Mouse (Mus musculus) limb, embryonic 11.5 days (tissue): ENCODE measurements around the gene Ttf1. TPM values are rescaled to one million over a fixed set of nuclear protein-coding genes. Genes with fewer than 3 reads are reported as not detected.

Experiments used
- ATAC-seq: fragments of 200-750 bp; cut with Nextera tagmentation; 2 replicates; pipeline ENCODE4 v1.8.0; 2017; ENCODE audit warnings: low read depth; ENCODE audit not compliant: insufficient number of reproducible peaks, low FRiP score, low TSS enrichment
- DNase-seq: peaks from one replicate; pipeline ENCODE4 v3.0.0-alpha.2; 2015; ENCODE audit warnings: low spot score
- H3K27ac ChIP-seq: fragments of 300-500 bp; sonication (generic); replicated peaks from 2 replicates; pipeline ENCODE4 v1.5.1; 2014; ENCODE audit warnings: low read depth, mild to moderate bottlenecking, low read length
- H3K27me3 ChIP-seq: fragments of 300-500 bp; sonication (generic); 2 replicates; pipeline ENCODE4 v1.6.1; 2014; ENCODE audit warnings: mild to moderate bottlenecking, low read length, mixed read lengths; ENCODE audit not compliant: control insufficient read depth, insufficient read depth
- H3K36me3 ChIP-seq: fragments of 300-500 bp; sonication (generic); 2 replicates; pipeline ENCODE4 v1.6.1; 2014; ENCODE audit warnings: mild to moderate bottlenecking, low read length, moderate library complexity, mixed read lengths; ENCODE audit not compliant: control insufficient read depth, insufficient read depth
- H3K4me1 ChIP-seq: fragments of 300-500 bp; sonication (generic); 2 replicates; pipeline ENCODE4 v1.6.1; 2014; ENCODE audit warnings: low read length, mixed read lengths; ENCODE audit not compliant: control insufficient read depth, insufficient read depth
- H3K4me2 ChIP-seq: fragments of 300-500 bp; sonication (generic); 2 replicates; pipeline ENCODE4 v1.6.1; 2014; ENCODE audit warnings: low read depth, mild to moderate bottlenecking, moderate library complexity; ENCODE audit not compliant: severe bottlenecking
- H3K4me3 ChIP-seq: fragments of 300-500 bp; sonication (generic); 2 replicates; pipeline ENCODE4 v1.5.1; 2014; ENCODE audit warnings: low read depth, low read length
- H3K9ac ChIP-seq: fragments of 300-500 bp; sonication (generic); 2 replicates; pipeline ENCODE4 v1.6.1; 2014; ENCODE audit warnings: mild to moderate bottlenecking, low read length
- H3K9me3 ChIP-seq: fragments of 300-500 bp; sonication (generic); 2 replicates; pipeline ENCODE4 v1.6.1; 2016; ENCODE audit warnings: low read length; ENCODE audit not compliant: control insufficient read depth
- WGBS: fragments of 180-500 bp; shearing (Covaris S2); extraction: QIAGEN DNeasy Blood & Tissue Kit; methylation state at CpG from one replicate; pipeline ENCODE4 v1.1.7; 2014; 5-methylcytosine and 5-hydroxymethylcytosine counted together
- polyA plus RNA-seq: library from polyadenylated mRNA; unstranded; fragments of >200 nt; fragmentation: Nextera tagmentation; extraction: Ambion mirVana; gene quantifications from 2 replicates; pipeline ENCODE4 v1.2.1, GENCODE M21; 2014

Gene Ttf1
- polyA plus RNA-seq = 13.1 and 13.4 TPM in 2 replicates

- Histone ChIP-seq H3K9me3 (no peaks in the 10 kb centered on the region), H3K9ac (peak within 1 kb of the TSS; percentile 77), H3K27me3 (no peaks in the 10 kb centered on the region), H3K4me2 (peak within 1 kb of the TSS; percentile 77), H3K4me3 (peak within 1 kb of the TSS; percentile 97), H3K27ac (peak within 1 kb of the TSS; percentile 87), H3K4me1 (no peaks in the 10 kb centered on the region; the same call in 1 of the 2 replicates), H3K36me3 (no peaks in the 10 kb centered on the region)
- DNase-seq (peak; percentile 95), ATAC-seq (peak; percentile 94)
- WGBS = under 1% methylated on average over 41 of the region's 41 CpGs
Observed at GRCm38 (mm10) chr2:29060135-29060597, at the start of gene Ttf1. Ttf1 (plus strand) TSS chr2:29060262.

- WGBS = 51% methylated on average over 5 of the region's 5 CpGs
- no peak overlapping the region for H3K4me3 ChIP-seq
- no peak overlapping the region for H3K4me2 ChIP-seq
- H3K36me3 ChIP-seq = no peaks in the 10 kb centered on the region
- no peak for DNase-seq
- no peak overlapping the region for H3K9ac ChIP-seq
- H3K9me3 ChIP-seq = no peaks in the 10 kb centered on the region
- H3K27me3 ChIP-seq = peaks cover 31% of the 10 kb centered on the region
- no peak for ATAC-seq
- no peak overlapping the region for H3K27ac ChIP-seq
- H3K4me1 ChIP-seq = peaks cover 6% of the 10 kb centered on the region; the same call in 1 of the 2 replicates
Observed at GRCm38 (mm10) chr2:29012523-29012922, 47.5 kb upstream of the Ttf1 start.

- H3K4me1 ChIP-seq = peaks cover 6% of the 10 kb centered on the region; the same call in 1 of the 2 replicates
- H3K4me3 ChIP-seq = no peak overlapping the region
- WGBS = 52% methylated on average over 27 of the region's 27 CpGs
- no peaks in the 10 kb centered on the region for H3K9me3 ChIP-seq
- ATAC-seq (no peak), DNase-seq (no peak)
- H3K27me3 ChIP-seq = peaks cover 19% of the 10 kb centered on the region; the same call in 1 of the 2 replicates
- no peaks in the 10 kb centered on the region for H3K36me3 ChIP-seq
- no peak overlapping the region for H3K4me2 ChIP-seq
- no peak overlapping the region for H3K27ac ChIP-seq
- no peak overlapping the region for H3K9ac ChIP-seq
Observed at GRCm38 (mm10) chr2:29016599-29017587, 43.2 kb upstream of the Ttf1 start.

- Histone ChIP-seq H3K4me1 (peaks cover 6% of the 10 kb centered on the region; the same call in 1 of the 2 replicates), H3K27me3 (peaks cover 17% of the 10 kb centered on the region; the same call in 1 of the 2 replicates), H3K27ac (no peak overlapping the region), H3K9ac (no peak overlapping the region), H3K36me3 (no peaks in the 10 kb centered on the region), H3K9me3 (no peaks in the 10 kb centered on the region), H3K4me3 (no peak overlapping the region), H3K4me2 (no peak overlapping the region)
- DNase-seq (no peak), ATAC-seq (no peak)
- WGBS = 60% methylated on average over 5 of the region's 5 CpGs
Observed at GRCm38 (mm10) chr2:29018680-29019079, 41.4 kb upstream of the Ttf1 start.

GRCm38 (mm10) chr2:29021025-29021424 lies 39.0 kb upstream of the Ttf1 start:
- no peak for DNase-seq
- 34% methylated on average over 17 of the region's 17 CpGs for WGBS

GRCm38 (mm10) chr2:29023001-29023400 lies 37.1 kb upstream of the Ttf1 start:
- 88% methylated on average over 7 of the region's 7 CpGs for WGBS
- Histone ChIP-seq H3K4me3 (no peak overlapping the region), H3K27me3 (no peaks in the 10 kb centered on the region), H3K9me3 (no peaks in the 10 kb centered on the region), H3K9ac (no peak overlapping the region), H3K4me2 (no peak overlapping the region), H3K36me3 (no peaks in the 10 kb centered on the region), H3K4me1 (no peaks in the 10 kb centered on the region), H3K27ac (no peak overlapping the region)
- ATAC-seq (no peak), DNase-seq (no peak)

More at GRCm38 (mm10) chr2:29021025-29021424, 39.0 kb upstream of the Ttf1 start:
- no peak for ATAC-seq
- Histone ChIP-seq H3K36me3 (no peaks in the 10 kb centered on the region), H3K27ac (no peak overlapping the region), H3K4me1 (peaks cover 6% of the 10 kb centered on the region; the same call in 1 of the 2 replicates), H3K9me3 (no peaks in the 10 kb centered on the region), H3K9ac (no peak overlapping the region), H3K27me3 (peaks cover 11% of the 10 kb centered on the region; the same call in 1 of the 2 replicates), H3K4me3 (no peak overlapping the region), H3K4me2 (no peak overlapping the region)

GRCm38 (mm10) chr2:29025284-29025683 lies 34.8 kb upstream of the Ttf1 start:
- H3K27me3 ChIP-seq = no peaks in the 10 kb centered on the region
- 88% methylated on average over 5 of the region's 5 CpGs for WGBS
- H3K27ac ChIP-seq = no peak overlapping the region
- H3K4me2 ChIP-seq = no peak overlapping the region
- H3K36me3 ChIP-seq = no peaks in the 10 kb centered on the region
- H3K4me3 ChIP-seq = no peak overlapping the region
- H3K9me3 ChIP-seq = no peaks in the 10 kb centered on the region
- DNase-seq (no peak), ATAC-seq (no peak)
- H3K9ac ChIP-seq = no peak overlapping the region
- H3K4me1 ChIP-seq = no peaks in the 10 kb centered on the region

GRCm38 (mm10) chr2:29030048-29030734 lies 29.9 kb upstream of the Ttf1 start:
- Histone ChIP-seq H3K4me2 (no peak overlapping the region), H3K27me3 (no peaks in the 10 kb centered on the region), H3K4me1 (no peaks in the 10 kb centered on the region), H3K36me3 (no peaks in the 10 kb centered on the region), H3K9ac (no peak overlapping the region), H3K9me3 (no peaks in the 10 kb centered on the region), H3K4me3 (no peak overlapping the region), H3K27ac (no peak overlapping the region)
- WGBS = 47% methylated on average over 20 of the region's 20 CpGs
- ATAC-seq (no peak), DNase-seq (no peak)
